Mouse (Mus musculus) CD4-positive, CD25-positive, alpha-beta regulatory T cell, adult 4 months (primary cell): ENCODE results near the gene Arhgef28. TPM values are rescaled to one million over a fixed set of nuclear protein-coding genes. Genes with fewer than 3 reads are reported as not detected.
A peak's percentile ranks its signal among the peaks of the same experiment; 100 is the strongest.

Experiments
- ATAC-seq: one replicate; pipeline ENCODE4 v1.8.0; 2017
- polyA plus RNA-seq, 2 experiments: library from polyadenylated mRNA; unstranded; fragments of 100-300 nt; shearing (Covaris generic); gene quantifications; one replicate each; pipeline ENCODE4 v1.2.1; 2017

Arhgef28 gene
- polyA plus RNA-seq, 2 experiments from 2014 or later, result 0.47 TPM; not detected in 1

DNA sequence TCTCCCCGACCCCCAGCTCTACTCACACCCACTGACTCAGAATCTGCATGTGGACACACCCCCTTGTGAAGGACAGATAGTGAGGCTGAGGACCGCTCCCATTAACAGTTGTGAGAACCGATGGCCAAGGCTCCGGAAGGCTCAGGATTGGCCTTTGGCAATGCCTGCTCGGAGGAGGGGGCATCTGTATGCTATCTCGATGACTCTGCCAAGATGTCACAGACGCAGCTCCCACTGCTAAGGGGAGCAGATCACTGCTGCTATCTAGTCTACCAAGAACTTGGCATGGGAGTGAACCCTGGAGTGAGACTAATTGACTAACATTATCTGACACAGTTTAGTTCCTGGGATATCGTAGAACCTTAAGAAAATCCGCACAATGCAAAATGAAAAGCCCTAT is 250.5 kb downstream of the Arhgef28 start:
- ATAC-seq, result no peak

DNA sequence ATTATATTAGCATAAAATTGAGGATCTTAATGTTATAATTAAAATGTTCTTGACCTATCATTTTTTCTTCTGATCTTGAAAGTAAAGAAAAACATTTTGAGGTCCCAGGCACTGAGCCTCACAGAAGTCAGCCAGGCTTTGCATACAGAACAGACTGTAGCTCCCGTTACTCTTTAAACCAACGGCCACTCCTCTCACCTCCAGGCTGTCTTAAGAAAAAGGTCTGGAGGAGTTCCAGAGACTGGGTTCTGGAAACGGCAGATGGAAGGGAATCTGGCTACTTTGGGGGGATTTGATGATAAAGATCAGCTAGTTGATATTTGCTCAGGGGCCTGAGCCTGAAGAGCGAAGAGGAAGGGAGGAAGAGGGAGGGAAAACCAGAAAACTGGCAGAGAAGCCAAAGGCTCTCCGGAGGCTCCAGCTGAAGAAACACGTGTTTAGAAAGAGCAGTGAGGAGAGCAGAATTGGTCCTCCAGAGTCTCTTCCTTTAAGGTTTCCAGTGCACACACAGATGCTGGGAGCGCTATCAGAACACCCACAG is 251.2 kb downstream of the Arhgef28 start:
- no peak for ATAC-seq

DNA sequence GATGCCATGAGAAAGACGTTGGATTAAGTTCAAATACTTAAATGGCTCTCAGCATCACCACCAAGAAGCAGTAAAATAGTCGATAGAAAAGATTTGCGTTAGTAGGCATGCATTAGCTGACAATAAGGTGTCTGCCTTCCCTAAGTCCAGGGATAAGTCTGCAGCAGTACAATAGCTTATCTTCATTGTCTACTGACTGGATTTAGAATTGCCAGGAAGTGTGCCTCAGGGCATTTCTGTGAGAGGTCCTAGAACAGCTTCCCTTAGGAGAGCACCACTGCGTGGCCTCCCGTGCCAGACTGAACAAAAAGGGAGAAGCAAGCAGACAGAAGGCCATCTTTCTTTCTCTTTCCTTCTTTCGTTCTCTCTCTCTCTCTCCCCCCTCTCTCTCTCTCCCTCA is 252.2 kb downstream of the Arhgef28 start:
- no peak for ATAC-seq

DNA sequence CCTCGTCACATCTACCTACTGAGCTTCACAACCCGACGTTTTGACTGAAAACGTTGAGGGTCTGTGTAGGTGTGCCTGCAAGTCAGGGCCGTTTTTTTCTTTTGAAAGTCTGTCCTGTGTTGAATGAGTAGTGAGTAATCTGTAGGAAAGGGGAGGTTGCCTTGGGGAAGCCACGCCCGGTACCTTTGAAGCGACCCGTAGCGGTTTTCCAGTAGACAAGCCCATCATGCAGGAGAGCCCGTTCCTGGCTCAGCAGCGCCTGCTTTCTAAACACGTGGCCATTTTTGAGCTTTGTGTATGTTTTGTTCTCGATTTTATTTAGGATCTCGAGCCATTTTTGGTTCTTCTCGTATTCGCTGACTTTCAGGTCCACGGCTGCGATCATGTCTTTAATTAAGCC is 252.7 kb downstream of the Arhgef28 start:
- ATAC-seq, result no peak

DNA sequence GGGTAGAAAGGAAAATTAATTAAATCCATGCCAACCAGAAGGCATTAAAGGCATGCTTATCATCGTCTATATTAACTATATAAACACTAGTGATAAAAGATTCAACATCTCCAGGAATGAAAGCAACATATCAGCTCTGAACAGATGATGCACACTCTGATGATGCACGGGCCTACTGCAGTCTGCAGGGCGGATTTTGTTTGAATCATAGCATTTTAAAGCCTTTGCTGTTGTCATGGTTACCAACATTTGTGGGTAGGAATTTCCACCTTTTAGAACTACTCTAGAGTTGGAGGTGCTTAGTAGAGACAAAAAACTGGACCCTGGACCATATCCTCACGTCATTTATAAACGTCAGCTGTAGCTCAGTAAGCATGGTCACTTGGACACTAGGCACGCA is 257.4 kb downstream of the Arhgef28 start:
- no peak for ATAC-seq

DNA sequence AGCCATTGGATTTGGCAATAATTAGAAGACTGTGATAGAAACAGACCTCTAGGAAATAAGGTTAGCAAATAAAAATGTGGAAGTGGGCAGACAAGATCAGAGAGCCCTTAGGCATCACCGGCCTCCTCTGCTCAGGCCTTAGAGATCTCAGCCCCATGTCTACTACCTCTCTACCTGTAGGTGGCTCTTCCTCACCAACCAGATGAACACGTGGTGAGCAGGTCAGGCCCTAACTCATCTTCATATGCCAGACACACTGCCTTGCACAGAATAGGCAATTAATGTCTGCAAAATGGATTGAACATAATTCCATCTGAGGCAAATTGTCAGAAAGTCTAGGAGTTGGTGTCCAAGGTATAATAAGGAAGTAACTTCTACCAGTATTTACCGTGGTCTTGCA is 258.6 kb downstream of the Arhgef28 start:
- ATAC-seq, result no peak

DNA sequence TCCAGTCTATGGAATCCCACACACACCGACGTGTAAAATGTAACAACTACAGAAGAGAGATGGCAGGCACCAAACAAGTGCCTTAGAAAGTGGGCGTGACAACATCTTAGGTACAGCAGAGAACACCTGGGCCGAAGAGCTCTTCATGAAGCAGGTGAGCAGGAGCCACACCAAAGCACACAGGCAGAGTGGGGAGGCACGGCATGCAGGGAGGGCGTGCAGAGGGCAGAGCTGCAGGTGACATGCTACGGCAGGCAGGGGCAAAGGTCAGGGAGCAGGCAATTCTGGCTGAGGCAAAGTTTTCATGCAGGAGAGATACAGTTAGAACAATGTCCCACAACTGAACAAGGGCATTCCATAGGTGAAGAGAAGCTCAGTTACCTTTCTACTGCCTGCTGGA is 259.8 kb downstream of the Arhgef28 start:
- ATAC-seq, result no peak

DNA sequence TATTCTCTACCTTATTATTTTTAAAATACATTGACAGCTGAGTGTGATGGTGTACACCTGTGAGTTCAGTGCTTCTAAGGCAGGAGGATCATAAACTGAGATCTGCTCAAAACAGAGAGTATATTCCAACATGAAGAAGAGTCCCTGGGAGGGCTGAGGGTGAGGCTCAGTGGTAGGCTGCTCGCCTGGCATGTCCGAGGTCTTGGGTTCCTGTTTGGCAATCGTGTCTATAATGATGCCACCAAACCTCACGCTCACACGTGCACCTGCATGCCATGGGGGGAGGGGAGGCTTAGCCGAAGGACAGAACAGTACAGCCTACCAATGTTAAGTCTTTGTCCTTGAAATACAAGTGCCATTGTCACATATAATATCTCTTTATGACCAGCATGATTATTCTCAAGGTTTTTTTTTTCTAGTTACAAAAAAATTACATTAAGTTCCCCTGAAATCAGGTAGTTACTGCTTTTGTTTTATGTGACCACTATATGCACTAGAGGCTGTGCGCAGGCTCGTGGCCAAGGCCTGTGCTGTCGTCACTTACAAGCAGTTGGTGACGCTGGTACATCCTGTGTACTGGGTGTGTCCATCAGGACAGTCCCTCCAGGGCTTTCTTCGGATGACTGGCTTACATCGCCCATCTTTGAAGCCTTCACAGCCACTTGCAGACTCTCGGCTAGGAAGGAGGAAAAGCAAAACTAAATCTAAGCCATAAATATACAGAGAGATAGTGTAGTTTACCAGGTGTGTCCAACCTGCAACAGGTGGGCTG is 264.1 kb downstream of the Arhgef28 start:
- no peak for ATAC-seq

DNA sequence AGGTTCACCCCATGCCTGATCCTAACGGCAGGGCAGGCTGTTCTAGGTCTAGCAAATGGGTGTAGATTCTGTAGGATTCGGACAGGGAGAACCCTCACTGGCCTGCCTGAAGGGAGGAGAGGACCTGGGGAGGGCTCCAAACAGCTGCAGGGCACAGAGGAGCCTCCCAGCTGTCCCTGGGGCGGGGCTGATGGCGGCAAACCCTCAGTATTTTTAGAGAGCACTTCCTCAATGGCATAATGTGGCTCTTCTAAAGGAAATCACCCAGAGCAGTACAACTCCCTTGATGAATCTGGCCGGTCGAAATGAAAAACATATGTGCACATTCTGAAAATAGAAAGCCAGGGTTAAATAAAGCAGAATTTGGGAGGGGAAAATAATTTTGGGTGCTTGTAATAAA is 265.1 kb downstream of the Arhgef28 start:
- ATAC-seq, result no peak

DNA sequence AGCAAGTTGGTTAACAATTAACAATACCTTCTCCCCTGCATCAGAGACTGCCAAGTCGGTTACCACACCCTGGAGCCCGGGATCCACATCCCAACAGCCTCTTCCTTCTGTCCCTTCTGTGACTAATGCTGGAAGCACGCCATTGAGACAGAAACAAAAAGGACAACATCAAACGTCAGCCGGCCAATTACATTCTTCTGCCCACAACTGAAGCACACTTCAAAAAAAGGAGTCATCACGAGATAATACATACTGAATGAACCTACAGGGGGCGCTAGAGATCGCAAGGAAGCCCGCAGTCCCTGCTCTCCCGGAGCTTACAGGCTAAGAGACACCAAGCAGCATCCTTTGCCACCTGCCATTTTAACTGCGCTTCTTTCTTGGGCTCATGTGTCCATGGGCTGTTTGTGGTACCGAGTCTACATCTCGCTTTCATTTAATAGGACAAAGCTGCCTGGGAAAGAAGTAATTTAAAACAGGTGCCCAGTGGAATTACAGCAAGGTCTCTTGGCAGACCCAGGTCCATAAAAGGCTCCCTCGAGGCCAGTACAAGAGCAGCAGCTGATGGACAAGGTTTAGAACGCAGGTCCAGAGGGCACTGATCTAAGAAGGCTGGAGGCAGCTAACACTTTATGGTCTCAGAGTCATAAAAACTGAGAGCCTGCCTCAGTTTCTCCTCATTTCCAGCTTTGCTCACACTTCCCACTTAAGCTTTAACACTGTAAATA is 266.6 kb downstream of the Arhgef28 start:
- no peak for ATAC-seq

DNA sequence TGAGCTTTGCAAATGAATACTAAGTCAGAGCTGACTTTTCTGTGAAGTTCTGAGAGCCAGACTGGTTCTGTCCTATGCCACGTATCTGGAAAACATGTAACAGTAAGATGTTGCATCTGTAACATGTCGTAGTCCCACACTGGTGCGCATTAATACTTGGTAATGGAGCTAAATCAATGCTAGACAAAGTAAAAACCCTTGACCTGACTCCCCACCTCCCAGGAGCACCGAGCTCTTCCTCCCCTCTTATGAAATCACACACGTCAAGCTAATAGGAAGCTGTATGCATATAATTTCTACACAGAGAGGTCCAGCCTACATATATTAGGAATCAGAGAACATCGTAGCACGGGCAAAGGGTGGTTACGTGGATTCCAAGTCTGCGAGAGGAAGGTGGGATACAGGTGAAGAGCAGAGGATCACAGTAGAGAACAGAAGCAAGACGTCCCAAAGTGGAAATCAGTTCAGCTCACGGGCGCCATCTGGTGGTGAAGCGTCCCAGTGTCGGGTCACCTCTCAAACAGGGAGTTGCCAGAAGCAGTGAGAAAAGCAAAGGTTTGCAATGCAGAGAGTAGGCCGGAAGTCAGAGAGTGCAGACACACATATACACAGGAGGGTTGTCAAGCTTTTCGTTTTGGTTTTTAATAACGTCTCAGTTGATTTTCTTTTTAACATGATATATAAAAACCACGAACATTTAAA is 267.5 kb downstream of the Arhgef28 start:
- ATAC-seq, result peak; percentile 97

DNA sequence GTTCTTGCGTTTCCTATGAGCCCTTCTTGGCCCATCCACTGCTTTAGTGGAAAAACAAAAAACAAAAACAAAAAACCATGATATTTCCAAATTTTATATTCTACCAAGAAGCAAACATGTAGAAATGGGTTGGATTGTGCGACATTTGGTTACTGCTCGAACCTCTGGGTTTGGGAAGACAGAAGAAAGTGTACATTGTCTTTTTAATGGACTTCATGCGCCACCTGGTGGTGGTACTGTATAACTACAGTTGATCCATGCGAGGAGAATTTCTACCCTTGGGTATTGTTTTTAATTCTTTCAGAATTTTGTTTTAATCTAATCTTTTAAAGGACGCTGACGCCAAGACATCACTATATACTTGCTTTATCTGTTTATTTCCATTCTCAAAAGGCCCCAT is 268.3 kb downstream of the Arhgef28 start:
- peak; percentile 37 for ATAC-seq

DNA sequence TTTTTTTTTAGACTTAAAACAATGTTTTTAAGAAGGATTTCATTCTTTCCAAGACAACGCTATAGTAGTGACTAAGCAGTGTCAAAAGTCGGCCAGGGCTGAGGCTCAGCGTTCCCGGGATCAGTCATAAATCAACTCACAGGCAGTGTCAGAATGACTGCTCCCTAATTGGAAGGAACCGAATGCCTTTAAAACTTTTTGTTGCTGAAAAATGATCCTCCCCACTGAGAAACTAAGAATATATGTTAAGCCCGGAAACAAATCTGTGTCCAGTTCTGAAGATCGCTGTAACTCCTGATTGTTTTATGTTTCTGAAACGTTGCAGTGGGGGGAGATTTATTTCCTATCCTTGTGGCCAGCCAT is 278.1 kb downstream of the Arhgef28 start:
- no peak for ATAC-seq

DNA sequence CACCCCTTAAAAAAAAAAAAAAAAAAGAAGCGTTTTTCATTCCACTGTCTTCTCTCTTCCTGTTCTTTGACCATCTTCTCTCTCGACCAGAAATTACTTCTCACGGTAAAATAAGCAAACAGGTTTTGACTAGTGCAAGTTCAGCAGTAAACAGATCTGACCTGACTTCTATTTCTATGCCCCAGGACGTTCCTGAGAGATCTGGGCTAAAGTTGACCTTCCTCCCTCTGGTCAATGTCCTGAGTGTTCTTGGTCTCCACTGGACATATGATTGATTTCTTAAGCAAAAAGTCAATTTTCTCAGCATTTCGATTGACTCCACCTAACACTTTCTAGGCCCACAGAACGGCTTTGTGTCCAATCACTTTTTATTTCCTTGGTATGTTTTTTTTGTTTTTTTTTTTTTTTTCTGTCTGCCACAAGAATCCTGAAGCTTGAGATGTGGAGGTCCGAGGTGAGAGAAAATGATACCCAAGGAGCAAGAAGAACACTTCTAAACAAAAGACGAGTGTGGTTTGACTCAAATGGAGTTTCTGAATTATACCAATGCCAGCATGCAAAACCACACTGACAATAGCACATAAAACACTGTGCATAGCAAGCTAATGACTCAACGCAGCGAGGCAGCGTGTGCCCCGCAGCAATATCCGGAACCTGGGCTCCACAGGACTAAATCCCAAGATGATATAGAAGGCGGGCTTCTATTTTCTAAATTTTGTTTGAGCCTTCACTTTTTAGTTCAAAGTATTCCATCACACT is 278.7 kb downstream of the Arhgef28 start:
- ATAC-seq, result no peak

DNA sequence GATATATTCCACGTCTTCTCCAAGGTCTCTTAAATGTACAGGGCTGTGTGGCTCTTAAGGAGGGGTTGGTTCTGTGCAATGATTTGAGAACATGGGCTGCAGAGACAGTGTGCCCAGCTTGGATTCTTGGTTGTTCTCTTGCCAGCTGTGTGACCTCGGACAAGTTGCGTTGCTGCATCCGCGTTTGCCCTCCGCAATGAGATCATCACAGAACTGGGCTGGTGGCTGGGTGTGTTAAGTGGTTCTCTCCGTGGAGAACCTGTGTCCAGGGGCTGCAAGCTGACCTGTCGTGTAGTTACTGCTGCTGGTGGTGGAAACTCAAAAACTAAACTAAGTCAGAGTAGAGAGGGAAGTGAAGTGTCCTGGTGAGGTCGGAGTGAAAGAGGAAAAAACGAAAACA is 279.9 kb downstream of the Arhgef28 start:
- ATAC-seq, result no peak

DNA sequence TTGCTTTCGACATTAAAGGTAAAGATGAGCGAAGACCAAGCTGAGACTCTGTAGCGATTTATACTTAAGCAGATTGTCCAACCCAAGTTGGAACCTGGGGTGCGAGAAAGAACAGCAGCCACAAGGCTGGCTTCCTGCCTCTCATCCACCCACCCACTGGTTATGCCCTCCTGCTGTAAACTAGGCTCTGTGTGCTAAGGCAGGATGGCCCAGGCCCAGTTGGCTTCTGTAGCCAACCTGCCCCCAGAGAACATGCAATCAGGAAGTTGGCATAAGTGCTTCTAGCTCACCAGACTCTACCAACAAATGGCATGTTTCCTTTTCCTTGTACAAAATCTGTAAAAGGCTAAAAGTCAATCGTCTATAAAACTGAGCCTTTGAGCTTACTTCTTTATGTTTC is 283.2 kb downstream of the Arhgef28 start:
- no peak for ATAC-seq

DNA sequence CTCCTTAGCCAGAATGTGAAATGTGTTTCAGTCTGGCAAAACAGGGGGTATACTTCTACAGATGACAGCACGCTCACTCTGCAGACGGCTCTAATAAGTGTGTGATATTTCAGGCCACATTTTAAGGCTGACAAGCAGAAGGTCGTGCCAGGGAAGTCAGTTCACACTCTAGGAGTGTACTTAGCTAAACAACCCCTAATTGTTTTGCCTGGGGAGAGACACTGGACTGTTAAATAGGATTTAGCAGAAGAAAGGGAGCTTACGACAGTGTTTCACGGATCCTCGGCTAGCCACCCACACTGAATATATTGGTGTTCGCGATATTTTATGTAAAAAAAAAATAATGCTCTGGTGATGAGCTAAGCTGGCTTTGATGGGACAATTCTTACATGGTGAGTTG is 286.6 kb downstream of the Arhgef28 start:
- ATAC-seq, result no peak

DNA sequence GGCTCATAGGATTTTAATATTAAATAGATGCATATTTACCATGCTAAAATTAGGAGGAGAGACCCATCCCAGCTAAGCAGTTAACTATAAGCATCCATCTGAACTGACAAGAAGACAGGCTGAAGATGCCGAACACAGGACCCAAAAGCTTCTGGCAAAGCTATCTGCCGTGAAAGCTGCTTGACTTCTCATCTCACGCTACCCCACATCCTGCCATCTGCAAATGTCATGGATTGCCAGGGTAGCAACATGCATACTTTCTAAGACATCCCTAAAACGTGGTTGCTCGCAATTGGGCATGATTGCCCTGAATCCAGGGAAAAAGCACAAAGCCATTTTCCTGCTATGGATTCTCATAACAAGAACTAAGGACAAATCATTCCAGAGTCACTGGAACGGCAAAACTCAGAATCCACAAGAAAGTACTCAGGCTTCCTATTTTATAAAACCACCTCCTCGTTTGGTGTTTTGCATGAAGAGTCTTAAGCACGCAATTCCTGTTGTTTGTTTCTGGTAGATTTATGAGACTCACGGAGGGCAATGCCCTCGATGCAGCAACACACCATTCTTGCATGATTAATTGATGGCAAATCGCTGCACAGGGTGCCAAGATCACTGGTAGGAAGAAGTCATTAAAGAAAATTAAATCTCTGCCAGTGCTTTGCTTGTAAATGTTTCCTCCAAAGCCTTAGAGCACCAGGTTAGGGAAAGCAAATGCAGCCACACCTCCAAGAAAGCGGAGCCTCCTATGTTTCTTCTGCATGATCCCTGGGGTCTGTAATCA is 287.9 kb downstream of the Arhgef28 start:
- ATAC-seq, result no peak

DNA sequence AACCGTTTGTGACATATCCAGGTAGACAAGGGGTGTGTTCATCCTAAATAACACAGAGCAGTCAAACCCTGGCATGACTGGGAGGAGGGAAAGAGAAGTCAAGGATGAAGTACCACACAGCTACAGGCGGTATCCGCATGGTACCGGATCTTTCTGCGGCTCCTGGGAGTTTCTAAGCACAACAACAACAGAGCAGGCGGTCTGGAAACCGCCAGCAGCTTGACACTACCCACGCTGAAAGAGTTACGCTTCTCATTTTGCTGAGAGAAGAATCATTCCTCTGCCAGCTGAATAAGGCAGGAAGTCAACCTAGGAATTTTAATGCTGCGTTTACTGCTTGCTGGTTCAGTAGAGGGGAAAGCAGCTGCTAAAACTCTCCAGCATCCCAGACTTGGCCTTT is 295.2 kb downstream of the Arhgef28 start:
- no peak for ATAC-seq

DNA sequence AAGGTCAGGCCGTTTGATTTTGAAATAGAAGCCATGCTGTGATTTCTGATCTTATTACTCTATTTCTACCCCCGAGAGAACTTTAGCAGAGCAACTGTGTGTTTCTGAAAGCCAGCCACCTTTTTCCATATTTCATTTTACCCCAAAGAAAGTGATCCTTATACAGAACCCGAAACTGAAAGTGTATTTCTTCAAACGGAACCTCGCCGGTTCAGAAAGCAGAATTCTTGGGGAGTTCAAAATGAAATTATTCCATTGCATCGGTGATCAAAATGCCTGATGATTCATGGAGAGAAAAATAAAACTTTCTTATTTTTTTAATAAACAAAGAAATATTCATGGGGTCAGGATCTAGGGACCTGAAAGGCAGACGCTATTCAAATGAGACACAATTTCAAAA is 303.4 kb downstream of the Arhgef28 start:
- ATAC-seq, result peak; percentile 58

DNA sequence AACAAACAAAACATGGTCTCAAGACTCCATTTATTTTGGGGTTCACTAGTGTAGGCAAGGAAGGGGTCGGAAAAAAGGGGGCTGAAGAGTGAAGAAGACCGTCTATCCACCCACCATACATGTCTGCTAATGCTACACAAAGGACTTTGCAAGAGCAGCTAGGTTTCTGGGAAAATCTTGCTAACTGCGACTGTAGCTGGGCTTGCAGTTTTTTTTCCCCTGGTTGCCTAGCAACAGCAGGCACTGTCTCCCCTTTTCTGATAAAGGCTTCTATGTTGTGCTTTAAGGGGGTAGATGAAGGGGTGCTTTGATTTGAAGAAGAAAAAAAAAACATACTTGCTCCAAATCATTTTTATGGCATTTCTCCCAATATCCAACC is 305.9 kb downstream of the Arhgef28 start:
- no peak for ATAC-seq
